Mouse (Mus musculus): Measurements from ENCODE around the gene Gal3st4.

DNA sequence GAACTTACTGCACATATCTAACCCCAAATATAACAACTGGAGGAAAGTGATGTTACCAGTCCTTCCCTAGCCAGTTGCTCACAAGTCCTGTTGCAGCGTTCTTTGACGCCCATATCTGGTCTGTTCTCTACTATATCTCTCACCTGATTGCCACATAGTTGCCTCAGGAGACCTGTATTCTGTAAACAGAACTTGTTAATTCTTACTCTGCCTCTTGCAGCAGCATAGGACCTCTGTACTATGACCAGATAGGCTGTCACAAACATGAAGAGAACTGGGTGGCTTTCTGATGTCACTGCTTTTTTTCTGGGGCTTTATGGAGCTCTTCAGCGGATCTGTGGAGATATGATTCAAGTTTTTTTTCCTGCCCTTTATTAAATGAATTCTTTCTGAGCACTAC lies 40.2 kb upstream of the Gal3st4 start:
- TF ChIP-seq POLR2A (IDR thresholded peaks at IDR 0.05; ENCODE audit: insufficient read depth, low read depth, low read length) (no peak), CTCF (IDR thresholded peaks at IDR 0.05) (no peak), EP300 (IDR thresholded peaks at IDR 0.05; ENCODE audit: insufficient read depth, low read depth, low read length) (no peak)
